ENCODE assay signal across 9 mouse cellular contexts in genomic region chr17:24881738-24882440, GRCm38 (mm10). TPM values are rescaled to one million over a fixed set of nuclear protein-coding genes. Genes with fewer than 3 reads are reported as not detected.
DNase-seq lines count a peak whose midpoint lies in the region; ATAC-seq and TF ChIP-seq lines count a peak whose summit lies in the region.
"Had no signal": no experiment of that assay in that cellular context is flagged by ENCODE, and none has a peak within 500 bp of the region (broad histone marks: within the 10 kb centered on the region; RNA-seq: fewer than 3 reads in every experiment).

No protein-coding gene starts in this region.

- ATAC-seq in lung, postnatal 0 days = no peak
- no peak for ATAC-seq in midbrain, postnatal 0 days (ENCODE audit: low FRiP score)
- no peak for ATAC-seq in forebrain, embryonic 13.5 days

- peaks cover 8% of the 10 kb centered on the region; the same call in 1 of the 2 replicates for H3K4me1 ChIP-seq in lung, postnatal 0 days (ENCODE audit: insufficient read depth, low read depth, low read length)
- peaks cover 4% of the 10 kb centered on the region; the same call in 1 of the 2 replicates for H3K4me1 ChIP-seq in midbrain, postnatal 0 days (ENCODE audit: insufficient read depth, low read length)
- H3K4me1 ChIP-seq in forebrain, embryonic 13.5 days = peaks cover 11% of the 10 kb centered on the region

- WGBS in lung, postnatal 0 days = 33% methylated on average over 7 of the region's 7 CpGs
- 47% methylated on average over 7 of the region's 7 CpGs for WGBS in midbrain, postnatal 0 days
- WGBS in forebrain, embryonic 13.5 days = 61% methylated on average over 7 of the region's 7 CpGs

- H3K9me3 ChIP-seq in lung, postnatal 0 days (ENCODE audit: low read length) = no peaks in the 10 kb centered on the region
- no peaks in the 10 kb centered on the region for H3K9me3 ChIP-seq in midbrain, postnatal 0 days (ENCODE audit: low read length)
- no peaks in the 10 kb centered on the region for H3K9me3 ChIP-seq in forebrain, embryonic 13.5 days (replicated peaks)
- H3K9me3 ChIP-seq: hindbrain, embryonic 15.5 days had no signal

- TF ChIP-seq EP300 in lung, postnatal 0 days (IDR thresholded peaks at IDR 0.05) = no peak

- no peak overlapping the region for H3K4me3 ChIP-seq in lung, postnatal 0 days (ENCODE audit: low read depth, low read length)
- no peak overlapping the region for H3K4me3 ChIP-seq in midbrain, postnatal 0 days (ENCODE audit: low read depth, low read length)
- no peak overlapping the region for H3K4me3 ChIP-seq in forebrain, embryonic 13.5 days
- H3K4me3 ChIP-seq: hindbrain, embryonic 15.5 days had no signal

- DNase-seq in gastrocnemius, adult 18-20 months (ENCODE audit: low spot score) = peak; percentile 52
- DNase-seq in gastrocnemius, postnatal 10 days = no peak
- DNase-seq in lung, postnatal 0 days (ENCODE audit: low spot score) = peak; percentile 49
- DNase-seq in lung, adult 18-20 months = no peak
- peak; percentile 62 for DNase-seq in c-Kit-positive CD71-negative TER-119-negative erythroid progenitor cells, embryonic 14.5 days (ENCODE audit: low read depth)
- peak; percentile 22 for DNase-seq in midbrain, postnatal 0 days (ENCODE audit: low spot score)
- no peak for DNase-seq in adrenal gland, adult 2 months

- H3K27ac ChIP-seq in lung, postnatal 0 days (ENCODE audit: low read length) = no peak overlapping the region
- H3K27ac ChIP-seq in midbrain, postnatal 0 days (ENCODE audit: low read depth, low read length) = no peak overlapping the region
- no peak overlapping the region for H3K27ac ChIP-seq in forebrain, embryonic 13.5 days
- H3K27ac ChIP-seq: hindbrain, embryonic 15.5 days had no signal

- H3K36me3 ChIP-seq in lung, postnatal 0 days (ENCODE audit: insufficient read depth, low read length) = peaks cover 7% of the 10 kb centered on the region; the same call in 1 of the 2 replicates
- H3K36me3 ChIP-seq in midbrain, postnatal 0 days (ENCODE audit: insufficient read depth, low read length) = peaks cover 12% of the 10 kb centered on the region
- peaks cover 23% of the 10 kb centered on the region for H3K36me3 ChIP-seq in forebrain, embryonic 13.5 days (ENCODE audit: poor library complexity, severe bottlenecking)

- H3K4me2 ChIP-seq in lung, postnatal 0 days (replicated peaks; ENCODE audit: low read depth, low read length) = no peak overlapping the region
- H3K4me2 ChIP-seq in midbrain, postnatal 0 days (ENCODE audit: low read depth, low read length, poor library complexity, severe bottlenecking) = no peak overlapping the region
- no peak overlapping the region for H3K4me2 ChIP-seq in forebrain, embryonic 13.5 days
- H3K4me2 ChIP-seq: hindbrain, embryonic 15.5 days had no signal

- no peaks in the 10 kb centered on the region for H3K27me3 ChIP-seq in lung, postnatal 0 days (replicated peaks; ENCODE audit: insufficient read depth, low read length)
- H3K27me3 ChIP-seq in midbrain, postnatal 0 days (ENCODE audit: insufficient read depth, low read length) = no peaks in the 10 kb centered on the region
- H3K27me3 ChIP-seq in forebrain, embryonic 13.5 days = no peaks in the 10 kb centered on the region
- H3K27me3 ChIP-seq: hindbrain, embryonic 15.5 days had no signal

- H3K9ac ChIP-seq in lung, postnatal 0 days (replicated peaks; ENCODE audit: low read depth) = no peak overlapping the region
- H3K9ac ChIP-seq in midbrain, postnatal 0 days (replicated peaks; ENCODE audit: low read length, poor library complexity, severe bottlenecking) = no peak overlapping the region
- no peak overlapping the region for H3K9ac ChIP-seq in forebrain, embryonic 13.5 days
- H3K9ac ChIP-seq: hindbrain, embryonic 15.5 days had no signal

- peak; percentile 72 for TF ChIP-seq CTCF in lung, postnatal 0 days (IDR thresholded peaks at IDR 0.05)
- peak; percentile 60 for TF ChIP-seq CTCF in midbrain, postnatal 0 days (IDR thresholded peaks at IDR 0.05)

RNA-seq across cellular contexts. Expression of gene Nubp2, which starts 4.3 kb away (rescaled TPM):
- total RNA-seq in gastrocnemius, adult 18-20 months (2021) = 10 to 100 TPM; 11.0 to 11.1 TPM
- 10 to 100 TPM; 15.0 to 18.5 TPM for total RNA-seq in gastrocnemius, postnatal 10 days (2021)
- polyA plus RNA-seq in lung, postnatal 0 days (2015; fragmentation: Nextera tagmentation; extraction: Ambion mirVana) = 41.3 and 51.3 TPM in 2 replicates
- 39.6 and 60.2 TPM in 2 replicates for total RNA-seq in midbrain, postnatal 0 days (2014; rRNA removed)
- polyA plus RNA-seq in midbrain, postnatal 0 days (2015; fragmentation: Nextera tagmentation; extraction: Ambion mirVana) = 55.8 and 63.9 TPM in 2 replicates
- total RNA-seq in adrenal gland, adult 2 months (2021) = 10 to 100 TPM; 53.1 to 56.6 TPM
- 38.5 and 55.9 TPM in 2 replicates for polyA plus RNA-seq in adrenal gland, adult 2 months (2012; rRNA removed)
- 68.5 and 76.9 TPM in 2 replicates for polyA plus RNA-seq in forebrain, embryonic 13.5 days (2015; fragmentation: Nextera tagmentation; extraction: Ambion mirVana)

RNA-seq across cellular contexts. Expression of gene Spsb3, which starts 4.6 kb away (rescaled TPM):
- 10 to 100 TPM; 29.7 to 37.9 TPM for total RNA-seq in gastrocnemius, adult 18-20 months (2021)
- 10 to 100 TPM; 28.2 to 30.4 TPM for total RNA-seq in gastrocnemius, postnatal 10 days (2021)
- polyA plus RNA-seq in lung, postnatal 0 days (2015; fragmentation: Nextera tagmentation; extraction: Ambion mirVana) = 40.2 and 45.4 TPM in 2 replicates
- 87.5 and 105 TPM in 2 replicates for total RNA-seq in midbrain, postnatal 0 days (2014; rRNA removed)
- polyA plus RNA-seq in midbrain, postnatal 0 days (2015; fragmentation: Nextera tagmentation; extraction: Ambion mirVana) = 100 and 110 TPM in 2 replicates
- total RNA-seq in adrenal gland, adult 2 months (2021) = 10 to 100 TPM; 30.8 to 33.1 TPM
- 144 and 179 TPM in 2 replicates for polyA plus RNA-seq in adrenal gland, adult 2 months (2012; rRNA removed)
- 64.3 and 67.4 TPM in 2 replicates for polyA plus RNA-seq in forebrain, embryonic 13.5 days (2015; fragmentation: Nextera tagmentation; extraction: Ambion mirVana)

RNA-seq across cellular contexts. Expression of gene Eme2, which starts 13.0 kb away (rescaled TPM):
- total RNA-seq in gastrocnemius, adult 18-20 months (2021) = 1 to 10 TPM; 6.5 to 8.4 TPM
- total RNA-seq in gastrocnemius, postnatal 10 days (2021) = 10 to 100 TPM; 12.0 to 20.8 TPM
- 17.3 and 17.5 TPM in 2 replicates for polyA plus RNA-seq in lung, postnatal 0 days (2015; fragmentation: Nextera tagmentation; extraction: Ambion mirVana)
- 29.7 and 31.7 TPM in 2 replicates for total RNA-seq in midbrain, postnatal 0 days (2014; rRNA removed)
- 20.2 and 22.5 TPM in 2 replicates for polyA plus RNA-seq in midbrain, postnatal 0 days (2015; fragmentation: Nextera tagmentation; extraction: Ambion mirVana)
- 10 to 100 TPM; 39.9 to 48.0 TPM for total RNA-seq in adrenal gland, adult 2 months (2021)
- polyA plus RNA-seq in adrenal gland, adult 2 months (2012; rRNA removed) = 58.3 and 58.4 TPM in 2 replicates
- polyA plus RNA-seq in forebrain, embryonic 13.5 days (2015; fragmentation: Nextera tagmentation; extraction: Ambion mirVana) = 31.3 and 36.5 TPM in 2 replicates

RNA-seq across cellular contexts. Expression of gene Mrps34, which starts 13.0 kb away (rescaled TPM):
- total RNA-seq in gastrocnemius, adult 18-20 months (2021) = 10 to 100 TPM; 79.4 to 86.3 TPM
- total RNA-seq in gastrocnemius, postnatal 10 days (2021) = 100 to 1,000 TPM; 108 to 121 TPM
- 81.6 and 90.7 TPM in 2 replicates for polyA plus RNA-seq in lung, postnatal 0 days (2015; fragmentation: Nextera tagmentation; extraction: Ambion mirVana)
- total RNA-seq in midbrain, postnatal 0 days (2014; rRNA removed) = 43.8 and 46.1 TPM in 2 replicates
- 128 and 131 TPM in 2 replicates for polyA plus RNA-seq in midbrain, postnatal 0 days (2015; fragmentation: Nextera tagmentation; extraction: Ambion mirVana)
- 100 to 1,000 TPM; 130 to 150 TPM for total RNA-seq in adrenal gland, adult 2 months (2021)
- polyA plus RNA-seq in adrenal gland, adult 2 months (2012; rRNA removed) = 547 and 570 TPM in 2 replicates
- 81.4 and 85.4 TPM in 2 replicates for polyA plus RNA-seq in forebrain, embryonic 13.5 days (2015; fragmentation: Nextera tagmentation; extraction: Ambion mirVana)

RNA-seq across cellular contexts. Expression of gene Nme3, which starts 14.4 kb away (rescaled TPM):
- 10 to 100 TPM; 11.8 to 12.3 TPM for total RNA-seq in gastrocnemius, adult 18-20 months (2021)
- total RNA-seq in gastrocnemius, postnatal 10 days (2021) = 10 to 100 TPM; 13.5 to 14.7 TPM
- polyA plus RNA-seq in lung, postnatal 0 days (2015; fragmentation: Nextera tagmentation; extraction: Ambion mirVana) = 44.3 and 44.7 TPM in 2 replicates
- 54.4 and 65.3 TPM in 2 replicates for total RNA-seq in midbrain, postnatal 0 days (2014; rRNA removed)
- 98.3 and 105 TPM in 2 replicates for polyA plus RNA-seq in midbrain, postnatal 0 days (2015; fragmentation: Nextera tagmentation; extraction: Ambion mirVana)
- total RNA-seq in adrenal gland, adult 2 months (2021) = 10 to 100 TPM; 70.1 to 73.7 TPM
- polyA plus RNA-seq in adrenal gland, adult 2 months (2012; rRNA removed) = 116 and 124 TPM in 2 replicates
- 72.1 and 80.8 TPM in 2 replicates for polyA plus RNA-seq in forebrain, embryonic 13.5 days (2015; fragmentation: Nextera tagmentation; extraction: Ambion mirVana)

Comparison
In these comparisons a context has a peak if more than half of its experiments do, and no peak if none do; other contexts are left out.
1. DNase-seq: peak in gastrocnemius, adult 18-20 months (single experiment), lung, postnatal 0 days (single experiment), c-Kit-positive CD71-negative TER-119-negative erythroid progenitor cells, embryonic 14.5 days (single experiment) and midbrain, postnatal 0 days (single experiment); none in gastrocnemius, postnatal 10 days (single experiment), lung, adult 18-20 months (0 of 2) and adrenal gland, adult 2 months (single experiment).